Mouse (Mus musculus) CH12F3 (cell line): ENCODE measurements at regions not wholly inside any gene's neighbourhood (a gene's known extent, or its start where the extent isn't known, plus 50 kb on each side); places are given as distances from the start of the nearest gene placed in this dataset.

Source experiments
- in situ Hi-C: fragments of 300-500 bp; cut with MboI; formaldehyde crosslinking; loops from 2 replicates; pipeline ENCODE4 v1.14.3; 2020; ENCODE audit warnings: low sequenced_read_pairs

DNA sequence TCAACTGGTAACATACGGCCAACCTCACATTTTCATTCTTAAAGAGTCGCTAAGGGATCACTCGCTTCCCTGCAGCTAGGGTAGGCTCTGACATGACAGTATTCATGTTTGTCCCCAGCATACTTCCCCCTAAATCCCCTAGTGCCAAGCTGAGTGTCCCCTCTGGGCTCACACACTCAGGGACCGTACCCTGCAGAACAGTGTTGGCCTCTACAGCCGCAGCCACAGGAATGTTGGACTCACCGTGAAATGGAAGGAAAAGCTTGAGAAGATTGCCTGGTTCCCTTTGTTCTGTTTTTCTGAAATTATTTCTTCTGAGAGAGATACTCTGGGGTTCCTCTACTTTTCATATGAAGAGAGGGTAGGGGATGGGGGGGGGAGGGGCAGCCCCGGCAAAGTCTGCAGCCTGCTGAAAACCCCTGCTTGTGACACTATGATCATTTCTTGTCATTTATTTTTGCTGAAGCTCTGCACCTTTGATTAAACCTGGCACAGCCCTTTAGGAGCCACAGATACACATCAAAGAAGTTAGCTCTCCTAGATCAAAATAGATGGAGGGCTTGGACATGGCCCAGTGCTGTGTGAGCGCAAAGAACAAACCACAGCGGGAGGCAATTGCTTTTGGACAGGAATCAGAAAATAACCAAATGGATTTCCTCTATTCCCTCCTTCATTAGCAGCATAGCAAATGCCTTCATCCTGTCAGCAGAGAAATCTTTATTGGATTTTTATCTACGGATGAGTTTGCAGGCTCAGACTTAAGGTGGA, 312.7 kb upstream of the Id4 start:
- in situ Hi-C loops: no loop called here

GRCm38 (mm10) chr13:47950456-47950855, 310.6 kb upstream of the Id4 start:
- in situ Hi-C loops: no loop called here

- in situ Hi-C loops: no loop called here
Observed at GRCm38 (mm10) chr13:47951043-47951442, 310.0 kb upstream of the Id4 start.

DNA sequence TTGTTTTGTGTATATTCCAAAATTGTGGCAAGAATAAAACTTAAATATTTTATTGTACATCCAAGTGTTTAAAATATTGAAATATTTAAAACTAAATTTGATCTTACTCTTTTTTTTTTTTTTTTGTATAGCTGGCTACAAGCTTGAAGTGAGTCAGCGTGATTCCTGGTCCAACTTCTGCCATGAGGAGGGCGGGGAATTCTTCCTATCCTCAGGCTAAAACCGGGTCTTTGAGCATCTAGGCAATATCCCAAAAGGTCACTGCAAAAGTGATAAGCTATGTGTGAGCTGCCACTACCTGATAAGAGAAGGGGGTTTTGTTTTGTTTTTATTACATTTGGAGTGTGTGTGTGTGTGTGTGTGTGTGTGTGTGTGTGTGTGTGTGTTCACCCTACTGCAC, 308.1 kb upstream of the Id4 start:
- in situ Hi-C loops: no loop called here

DNA sequence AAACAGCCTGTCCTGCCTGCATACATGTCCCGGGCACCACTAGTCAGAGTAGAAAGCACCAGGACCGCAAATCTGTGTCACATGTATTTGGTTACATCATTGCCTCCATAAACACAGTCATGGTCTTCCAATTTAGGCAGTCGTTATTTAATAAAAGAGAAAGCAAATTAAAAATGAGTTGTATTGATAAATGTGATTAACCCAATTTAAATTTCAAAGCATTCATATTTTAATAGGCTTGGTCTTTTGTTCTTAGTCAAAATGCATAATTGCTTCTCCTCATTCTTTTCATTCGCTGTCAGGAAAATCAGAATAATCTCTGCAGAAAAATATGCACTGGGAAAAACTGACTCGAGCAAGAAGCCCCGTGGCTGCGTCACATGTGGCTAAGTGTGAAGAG, 307.3 kb upstream of the Id4 start:
- in situ Hi-C loops: no loop called here

DNA sequence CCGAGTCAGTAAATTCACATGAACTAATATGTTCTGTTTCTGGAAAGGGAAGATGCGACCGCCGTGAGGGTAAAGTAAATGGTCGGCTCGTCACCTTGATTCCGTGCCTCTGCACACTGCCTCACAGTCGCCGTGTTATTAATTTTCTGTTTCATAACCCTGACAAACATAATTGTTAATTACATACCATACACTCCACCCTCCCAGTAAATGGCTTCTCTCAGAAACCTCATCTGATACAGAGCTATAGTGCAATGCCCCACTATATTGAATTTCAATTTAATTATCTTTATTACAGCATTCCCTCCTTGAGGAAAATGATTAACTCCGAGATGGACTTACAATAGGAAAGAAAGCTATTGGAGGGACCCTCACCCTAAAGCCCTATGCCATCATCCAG, 305.5 kb upstream of the Id4 start:
- in situ Hi-C loops: no loop called here

GRCm38 (mm10) chr13:47957662-47958061, 303.4 kb upstream of the Id4 start:
- in situ Hi-C loops: no loop called here

DNA sequence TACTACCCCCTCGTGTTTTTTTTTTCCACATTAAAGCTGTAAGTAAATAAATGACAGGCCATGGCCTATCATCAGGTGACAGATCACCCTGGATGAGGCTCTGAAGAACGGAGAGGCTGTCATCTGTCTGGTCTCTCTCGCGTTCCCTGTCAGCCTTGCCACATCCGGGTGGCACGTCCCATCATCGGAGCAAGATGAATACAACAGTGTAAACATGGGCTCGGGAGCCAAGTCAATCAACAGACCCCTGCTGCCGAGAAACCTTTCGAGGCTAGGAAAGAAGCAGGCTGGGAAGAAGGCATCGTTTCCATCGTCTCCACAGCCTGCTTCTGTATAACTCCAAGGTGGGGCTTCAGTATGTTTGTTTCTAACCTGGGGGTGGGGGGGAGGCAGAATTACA, 286.8 kb upstream of the Id4 start:
- in situ Hi-C loops: no loop called here

DNA sequence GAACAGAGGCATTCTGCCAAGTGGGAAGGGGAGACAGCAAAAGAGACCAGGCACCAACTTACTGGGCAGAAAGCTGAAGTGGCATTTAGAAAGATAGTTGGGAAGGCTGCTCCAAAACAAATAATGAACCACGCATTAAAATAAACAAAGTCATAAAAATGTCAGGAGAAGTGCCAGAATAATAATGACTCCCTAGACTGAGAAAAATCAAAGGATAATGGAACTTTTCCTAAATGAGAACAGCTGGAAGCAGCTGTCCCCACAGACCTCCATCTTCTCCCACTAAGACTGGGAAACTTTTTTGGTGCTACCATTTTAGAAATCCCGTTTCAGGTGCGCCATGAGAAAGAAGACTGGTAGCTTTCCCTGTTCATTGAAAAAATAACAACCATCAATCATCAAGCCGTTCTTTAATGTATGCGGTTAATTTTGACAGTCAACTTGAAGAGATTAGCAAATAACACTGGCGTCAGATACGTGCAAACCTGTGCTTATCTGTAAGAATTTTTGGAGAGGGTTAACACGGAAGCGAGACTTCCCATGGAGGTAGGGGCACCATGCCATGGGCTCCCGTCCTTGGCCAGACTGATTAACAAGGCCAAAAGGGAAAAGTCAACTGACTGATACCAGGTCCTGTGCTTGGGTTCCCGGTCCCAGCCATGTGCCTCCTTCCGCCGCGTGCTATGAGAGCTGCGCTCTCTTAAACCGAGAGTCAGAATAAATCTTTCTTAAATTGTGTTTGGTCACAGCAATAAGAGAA, 286.1 kb upstream of the Id4 start:
- in situ Hi-C loops: no loop called here

DNA sequence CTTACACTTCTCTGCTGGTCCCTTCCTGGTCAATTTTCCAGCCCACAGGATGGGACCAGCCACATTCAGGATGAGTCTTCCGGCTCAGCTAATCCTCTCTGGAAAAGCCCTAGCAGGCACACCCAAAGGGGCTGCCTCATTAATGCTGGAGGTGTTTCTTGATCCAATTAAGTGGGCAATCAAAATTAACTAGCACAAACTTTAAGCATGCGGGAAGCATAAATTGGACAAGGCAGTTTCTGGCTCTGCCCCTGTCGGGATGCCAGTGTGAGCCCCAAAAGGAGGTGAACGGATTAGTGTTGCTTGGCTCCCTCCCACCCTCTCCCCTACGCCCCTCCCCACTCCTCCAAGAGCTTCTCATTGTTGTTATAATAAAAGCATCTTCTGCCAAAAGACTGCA, 262.5 kb upstream of the Id4 start:
- in situ Hi-C loops: no loop called here

DNA sequence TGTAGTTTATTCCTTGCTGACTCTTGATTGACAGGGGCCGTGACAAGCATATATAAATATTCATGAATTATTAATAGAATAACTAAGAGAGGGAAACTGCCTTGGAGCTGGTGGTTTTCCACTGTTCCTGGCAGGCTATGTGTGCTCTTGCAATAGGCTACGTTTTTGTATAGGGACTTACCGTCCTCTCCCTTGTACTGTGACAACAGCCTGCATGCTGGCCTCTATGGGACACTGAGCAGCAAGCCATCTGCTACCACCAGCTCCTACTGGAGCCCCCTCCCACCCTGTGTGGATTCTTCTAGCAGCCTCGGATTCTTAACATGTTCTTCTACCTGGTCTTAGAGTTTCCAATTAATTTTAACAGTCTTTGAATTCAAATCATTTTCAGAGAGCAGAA, 261.6 kb upstream of the Id4 start:
- in situ Hi-C loops: no loop called here

DNA sequence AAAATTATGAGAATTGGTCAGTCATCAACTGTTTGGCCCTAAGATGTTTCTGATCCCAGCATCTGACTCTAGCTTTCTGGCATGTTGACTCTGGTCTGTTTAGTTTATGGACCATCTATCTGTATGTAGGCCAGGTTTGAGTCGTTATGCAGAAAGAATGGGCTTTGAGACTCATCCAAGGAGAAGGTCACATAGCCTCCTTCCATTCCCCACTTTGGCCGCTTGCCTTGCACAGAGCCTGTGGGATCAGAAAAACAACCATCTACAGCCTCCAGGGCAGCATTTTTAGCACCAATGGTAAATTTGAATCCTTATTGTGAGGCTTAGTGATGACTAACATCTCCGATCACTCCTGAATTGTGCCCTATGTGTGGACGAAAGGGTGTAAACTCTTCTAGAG, 257.9 kb upstream of the Id4 start:
- in situ Hi-C loops: no loop called here

DNA sequence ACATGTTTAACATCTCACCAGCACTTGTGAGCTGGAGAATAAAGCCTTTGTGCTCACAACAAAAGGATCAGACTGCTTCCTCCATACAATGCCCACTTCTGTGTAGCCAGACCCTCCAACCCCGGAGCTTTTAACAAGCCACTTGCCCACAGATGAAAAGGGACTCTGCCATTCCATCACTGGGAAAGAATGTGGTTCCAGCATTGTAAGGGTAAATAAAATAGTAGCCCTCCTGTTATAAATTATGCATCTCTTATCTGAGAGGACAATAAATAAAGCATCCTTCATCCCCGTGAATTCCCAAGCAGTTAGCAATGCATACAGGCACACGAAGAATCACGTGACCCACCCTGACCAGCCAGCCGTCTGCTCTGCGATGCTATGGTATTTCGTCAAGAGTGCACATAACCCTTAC, 247.7 kb upstream of the Id4 start:
- in situ Hi-C loops: no loop called here

- in situ Hi-C loops: no loop called here
Observed at GRCm38 (mm10) chr13:48015296-48015695, 245.7 kb upstream of the Id4 start.

DNA sequence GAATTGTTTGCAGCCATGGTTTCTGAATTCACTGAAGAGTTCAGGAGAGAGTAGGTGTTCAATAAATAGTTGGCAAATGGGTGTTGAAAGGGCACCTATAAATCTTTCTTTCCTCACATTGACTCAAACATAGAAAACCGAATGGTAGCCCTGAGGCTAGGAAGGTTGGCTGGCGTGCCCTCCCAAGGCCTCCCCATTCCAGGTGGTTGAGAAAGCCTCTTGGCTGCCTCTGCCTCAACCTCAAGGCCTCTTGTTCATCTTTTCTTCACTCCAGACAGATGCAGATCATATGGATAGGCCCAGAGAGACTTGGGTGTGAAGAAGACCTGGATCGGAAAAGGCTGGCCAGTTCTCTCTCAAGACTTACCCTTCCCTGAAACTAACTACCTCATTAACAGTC, 245.0 kb upstream of the Id4 start:
- in situ Hi-C loops: no loop called here

DNA sequence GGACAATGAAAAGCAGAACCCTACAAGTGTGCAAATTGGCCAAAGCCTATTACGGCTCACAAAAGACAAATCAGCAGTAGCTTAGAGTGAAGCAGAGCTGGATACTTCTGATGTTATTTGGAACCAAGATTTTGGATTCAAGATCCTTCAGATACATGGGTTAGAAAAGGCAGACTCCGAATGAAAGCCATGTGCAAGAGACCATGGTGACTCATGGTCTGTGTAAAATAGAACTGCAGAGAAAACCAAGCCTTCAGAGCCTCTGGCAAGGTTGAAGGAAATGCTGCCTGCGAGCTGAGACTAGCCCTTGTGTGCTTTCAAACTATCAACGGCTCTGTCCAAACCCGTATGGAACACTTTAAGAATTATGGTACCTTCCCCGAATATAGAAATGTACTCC, 244.4 kb upstream of the Id4 start:
- in situ Hi-C loops: no loop called here

DNA sequence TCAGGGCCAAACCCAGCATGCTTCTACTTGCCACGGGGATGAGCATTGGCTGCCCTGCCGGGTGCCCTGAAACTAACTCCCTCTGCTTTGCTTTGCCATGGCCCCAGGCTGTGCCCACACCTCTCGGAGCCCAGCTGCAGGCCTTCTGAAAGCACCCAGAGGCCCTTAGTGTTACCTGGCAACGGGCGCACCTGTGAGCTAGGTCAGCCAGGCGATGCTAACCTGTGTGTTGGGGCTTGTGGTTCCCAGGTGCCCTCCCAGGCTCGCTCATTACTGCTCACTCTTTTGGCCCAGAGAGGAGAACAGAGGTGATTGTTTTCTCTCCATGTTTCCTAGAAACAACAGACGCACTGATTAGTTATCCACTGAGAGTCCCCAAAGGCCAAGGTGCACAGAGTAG, 243.4 kb upstream of the Id4 start:
- in situ Hi-C loops: no loop called here

GRCm38 (mm10) chr13:48018606-48019005, 242.4 kb upstream of the Id4 start:
- in situ Hi-C loops: no loop called here

GRCm38 (mm10) chr13:48022958-48023615, 237.9 kb upstream of the Id4 start:
- in situ Hi-C loops: no loop called here

DNA sequence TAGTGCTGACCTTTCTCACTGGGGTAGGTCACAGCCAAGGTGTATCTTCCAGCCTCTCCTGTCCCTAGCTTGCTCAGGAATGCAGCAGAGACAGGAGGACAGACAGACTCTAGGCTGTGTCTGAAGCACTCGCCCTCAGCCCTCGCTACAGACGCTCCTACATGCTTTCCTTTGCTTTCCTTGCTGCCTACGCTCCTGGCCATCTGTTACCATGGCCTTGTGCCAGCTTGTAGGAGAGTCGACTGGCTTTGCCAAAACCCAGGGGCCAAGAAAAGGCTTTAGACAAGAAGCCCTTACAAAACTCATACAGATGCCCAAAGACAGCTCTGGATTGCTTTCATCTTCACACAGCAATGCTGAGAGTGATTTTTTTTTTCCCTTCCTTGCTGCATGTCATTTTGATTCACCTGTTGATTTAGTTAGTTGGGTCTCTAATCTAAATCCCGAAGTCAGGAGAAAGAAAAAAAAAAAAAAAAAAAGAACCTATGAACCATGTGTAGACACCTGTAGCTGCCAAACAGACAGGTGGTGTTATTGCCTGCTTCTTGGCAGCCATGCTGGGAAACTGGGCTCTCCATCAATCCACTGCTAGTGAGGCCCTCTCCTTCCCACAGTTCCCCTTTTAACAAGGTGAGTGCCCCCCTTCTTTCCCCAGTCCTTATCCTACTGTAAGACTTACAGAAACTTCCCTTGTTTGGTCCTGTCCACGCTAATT, 233.1 kb upstream of the Id4 start:
- in situ Hi-C loops: no loop called here

GRCm38 (mm10) chr13:48031491-48031890, 229.5 kb upstream of the Id4 start:
- in situ Hi-C loops: no loop called here
